Mouse (Mus musculus): Measurements from ENCODE around the gene Cog5. TPM values are rescaled to one million over a fixed set of nuclear protein-coding genes. Genes with fewer than 3 reads are reported as not detected.
A peak's percentile ranks its signal among the peaks of the same experiment; 100 is the strongest.

Cog5 gene
- polyA plus RNA-seq, 1 experiment from 2014 or later = 35.6 TPM

DNA sequence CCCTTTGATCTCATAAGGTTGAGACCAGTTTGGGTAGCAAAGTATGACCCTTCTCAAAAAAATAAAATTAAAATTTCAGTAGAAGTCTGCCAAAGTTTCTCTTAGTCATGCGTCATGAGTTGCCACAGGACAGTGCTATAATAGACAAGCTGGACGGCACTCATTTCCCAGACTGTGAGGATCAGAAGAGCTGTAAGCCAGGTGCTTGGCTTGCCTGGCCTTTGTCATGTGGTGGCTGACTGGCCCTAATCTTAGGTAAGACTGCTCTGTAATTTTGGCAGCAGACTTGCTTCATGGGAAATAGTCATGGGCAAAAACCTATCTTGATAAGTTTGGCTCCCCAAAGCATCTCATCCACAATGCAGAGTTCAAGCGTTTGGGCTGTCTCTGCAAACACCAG is 191.4 kb downstream of the Cog5 start:
- H3K27ac ChIP-seq (replicated peaks; ENCODE audit: low read depth, low read length) = no peak overlapping the region
- H3K9me3 ChIP-seq (ENCODE audit: control insufficient read depth, low read length) = no peaks in the 10 kb centered on the region
- no peak for ATAC-seq (ENCODE audit: low FRiP score, low TSS enrichment)
- no peaks in the 10 kb centered on the region for H3K27me3 ChIP-seq (ENCODE audit: control insufficient read depth, insufficient read depth, low read length)
- DNase-seq = no peak
- H3K36me3 ChIP-seq (ENCODE audit: control insufficient read depth, insufficient read depth, low read length) = no peaks in the 10 kb centered on the region; the same call in 1 of the 2 replicates
- no peak overlapping the region for H3K4me3 ChIP-seq (replicated peaks; ENCODE audit: low read depth, low read length)
- 95% methylated on average over 3 of the region's 3 CpGs for WGBS
- H3K9ac ChIP-seq (replicated peaks; ENCODE audit: low read length) = no peak overlapping the region
- no peaks in the 10 kb centered on the region for H3K4me1 ChIP-seq (ENCODE audit: control insufficient read depth, insufficient read depth, low read length)
- no peak overlapping the region for H3K4me2 ChIP-seq (ENCODE audit: low read length)

DNA sequence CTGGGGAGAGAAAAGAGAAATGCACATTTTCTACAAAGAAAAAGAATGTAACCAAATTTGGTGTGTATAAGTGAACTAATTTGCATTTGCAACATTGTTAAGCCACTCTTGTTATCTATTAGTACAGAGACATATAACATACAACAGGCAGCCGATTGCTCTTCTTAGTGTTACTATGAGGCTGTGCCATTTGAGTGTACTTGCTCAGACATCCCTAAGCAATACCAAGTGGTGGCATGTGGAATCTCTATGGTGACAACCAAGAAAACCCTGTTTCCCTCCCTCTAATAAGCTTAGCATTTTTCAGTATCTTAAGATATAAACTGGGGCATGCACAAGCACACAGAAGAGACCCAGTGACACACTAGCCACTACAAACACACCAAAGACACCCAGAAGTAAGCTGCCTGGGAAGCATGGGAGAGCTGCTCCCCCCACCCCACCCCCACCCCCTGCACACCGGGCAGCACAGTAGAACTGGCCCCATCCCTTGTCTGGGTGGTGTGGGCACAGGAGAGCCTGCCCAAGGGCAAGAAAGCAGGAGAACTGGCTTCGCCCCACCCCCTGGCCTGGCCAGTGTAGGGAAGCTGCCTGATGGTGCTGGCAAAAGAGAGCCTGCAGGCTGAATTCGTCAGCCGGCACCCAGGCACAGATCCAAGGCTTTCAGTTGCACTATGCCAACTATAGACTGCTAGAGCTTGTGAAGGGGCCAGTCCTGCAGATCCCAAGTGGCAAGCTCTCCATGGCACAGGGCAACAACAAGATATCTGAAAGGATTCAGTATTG is 194.2 kb downstream of the Cog5 start:
- Histone ChIP-seq H3K4me2 (ENCODE audit: low read length) (no peak overlapping the region), H3K4me1 (ENCODE audit: control insufficient read depth, insufficient read depth, low read length) (no peaks in the 10 kb centered on the region), H3K9ac (replicated peaks; ENCODE audit: low read length) (no peak overlapping the region), H3K9me3 (ENCODE audit: control insufficient read depth, low read length) (no peaks in the 10 kb centered on the region), H3K4me3 (replicated peaks; ENCODE audit: low read depth, low read length) (no peak overlapping the region), H3K27me3 (ENCODE audit: control insufficient read depth, insufficient read depth, low read length) (no peaks in the 10 kb centered on the region), H3K36me3 (ENCODE audit: control insufficient read depth, insufficient read depth, low read length) (no peaks in the 10 kb centered on the region), H3K27ac (replicated peaks; ENCODE audit: low read depth, low read length) (no peak overlapping the region)
- DNase-seq = peak; percentile 39
- WGBS = 81% methylated on average over 5 of the region's 5 CpGs
- ATAC-seq (ENCODE audit: low FRiP score, low TSS enrichment) = peak; percentile 57

DNA sequence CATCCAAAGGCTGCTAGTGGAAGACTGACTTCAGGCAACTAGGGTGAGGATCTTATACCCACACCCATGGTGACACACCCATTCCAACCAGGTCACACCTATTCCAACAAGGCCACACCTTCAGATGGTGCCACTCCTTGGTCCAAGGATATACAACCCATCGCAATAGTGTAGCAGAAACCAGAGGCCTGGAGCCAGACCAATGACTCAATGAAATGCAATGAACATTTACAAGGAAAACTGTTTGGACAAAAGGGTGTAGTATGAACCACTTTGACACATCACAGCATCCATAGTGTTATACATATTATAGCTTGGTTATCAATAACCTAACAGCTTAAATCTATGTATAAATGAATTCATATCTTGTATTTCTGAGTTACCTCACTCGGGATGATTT is 194.9 kb downstream of the Cog5 start:
- DNase-seq = no peak
- no peaks in the 10 kb centered on the region for H3K9me3 ChIP-seq (ENCODE audit: control insufficient read depth, low read length)

DNA sequence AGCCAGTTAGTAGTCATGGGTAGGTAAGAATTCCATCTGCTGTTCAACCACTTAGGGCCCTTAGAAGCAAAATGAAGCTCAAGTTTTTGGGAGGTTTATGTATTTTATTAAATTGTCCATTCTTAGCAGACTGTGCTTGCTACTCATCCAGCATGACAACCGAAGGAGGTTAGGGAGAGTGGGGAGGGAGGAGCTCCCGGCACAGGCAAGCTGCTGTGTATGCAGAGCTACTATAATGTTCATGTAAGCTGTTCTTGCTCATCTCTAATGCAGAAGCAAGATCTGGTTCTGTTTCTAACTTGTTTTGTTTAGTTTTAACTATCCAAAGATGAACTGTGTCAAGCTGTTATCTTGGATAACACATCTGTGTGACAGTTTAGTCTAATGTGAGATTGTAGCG is 199.4 kb downstream of the Cog5 start:
- no peak overlapping the region for H3K4me3 ChIP-seq (replicated peaks; ENCODE audit: low read depth, low read length)
- no peak for ATAC-seq (ENCODE audit: low FRiP score, low TSS enrichment)
- no peak overlapping the region for H3K4me2 ChIP-seq (ENCODE audit: low read length)
- H3K27ac ChIP-seq (replicated peaks; ENCODE audit: low read depth, low read length) = no peak overlapping the region
- no peaks in the 10 kb centered on the region for H3K36me3 ChIP-seq (ENCODE audit: control insufficient read depth, insufficient read depth, low read length)
- no peak for DNase-seq
- WGBS = 89% methylated on average over 3 of the region's 3 CpGs
- H3K9ac ChIP-seq (replicated peaks; ENCODE audit: low read length) = no peak overlapping the region
- H3K27me3 ChIP-seq (ENCODE audit: control insufficient read depth, insufficient read depth, low read length) = no peaks in the 10 kb centered on the region
- H3K9me3 ChIP-seq (ENCODE audit: control insufficient read depth, low read length) = no peaks in the 10 kb centered on the region
- no peaks in the 10 kb centered on the region for H3K4me1 ChIP-seq (ENCODE audit: control insufficient read depth, insufficient read depth, low read length)

More for the DNA sequence above, 194.9 kb downstream of the Cog5 start:
- Histone ChIP-seq H3K4me2 (ENCODE audit: low read length) (no peak overlapping the region), H3K4me3 (replicated peaks; ENCODE audit: low read depth, low read length) (no peak overlapping the region), H3K4me1 (ENCODE audit: control insufficient read depth, insufficient read depth, low read length) (no peaks in the 10 kb centered on the region), H3K27me3 (ENCODE audit: control insufficient read depth, insufficient read depth, low read length) (no peaks in the 10 kb centered on the region), H3K36me3 (ENCODE audit: control insufficient read depth, insufficient read depth, low read length) (no peaks in the 10 kb centered on the region), H3K9ac (replicated peaks; ENCODE audit: low read length) (no peak overlapping the region), H3K27ac (replicated peaks; ENCODE audit: low read depth, low read length) (no peak overlapping the region)
- ATAC-seq (ENCODE audit: low FRiP score, low TSS enrichment) = no peak
- 98% methylated on average over 2 of the region's 2 CpGs for WGBS

DNA sequence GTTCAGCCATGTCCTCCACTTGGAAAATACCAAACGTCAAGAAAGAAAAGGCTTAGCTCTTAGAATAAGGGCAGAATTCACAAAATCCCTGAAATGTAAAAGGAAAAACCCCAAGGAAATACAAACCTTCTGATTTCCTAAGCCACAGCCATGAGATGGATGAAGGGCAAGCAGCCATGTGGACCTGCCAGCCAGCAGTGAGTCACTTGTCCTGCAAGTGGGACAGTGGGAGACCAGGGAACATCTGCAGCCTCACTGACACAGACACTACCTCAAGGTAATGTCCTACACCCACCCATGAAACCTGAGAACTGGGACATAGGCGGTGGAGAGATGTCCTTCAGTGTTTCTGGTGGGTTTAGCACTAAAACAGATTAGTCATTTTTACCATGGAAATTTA is 200.1 kb downstream of the Cog5 start:
- Histone ChIP-seq H3K4me1 (ENCODE audit: control insufficient read depth, insufficient read depth, low read length) (no peaks in the 10 kb centered on the region), H3K36me3 (ENCODE audit: control insufficient read depth, insufficient read depth, low read length) (no peaks in the 10 kb centered on the region), H3K9ac (replicated peaks; ENCODE audit: low read length) (no peak overlapping the region), H3K9me3 (ENCODE audit: control insufficient read depth, low read length) (no peaks in the 10 kb centered on the region), H3K27ac (replicated peaks; ENCODE audit: low read depth, low read length) (no peak overlapping the region), H3K4me3 (replicated peaks; ENCODE audit: low read depth, low read length) (no peak overlapping the region), H3K4me2 (ENCODE audit: low read length) (no peak overlapping the region), H3K27me3 (ENCODE audit: control insufficient read depth, insufficient read depth, low read length) (no peaks in the 10 kb centered on the region)
- 90% methylated on average over 2 of the region's 2 CpGs for WGBS
- DNase-seq = no peak
- ATAC-seq (ENCODE audit: low FRiP score, low TSS enrichment) = no peak

DNA sequence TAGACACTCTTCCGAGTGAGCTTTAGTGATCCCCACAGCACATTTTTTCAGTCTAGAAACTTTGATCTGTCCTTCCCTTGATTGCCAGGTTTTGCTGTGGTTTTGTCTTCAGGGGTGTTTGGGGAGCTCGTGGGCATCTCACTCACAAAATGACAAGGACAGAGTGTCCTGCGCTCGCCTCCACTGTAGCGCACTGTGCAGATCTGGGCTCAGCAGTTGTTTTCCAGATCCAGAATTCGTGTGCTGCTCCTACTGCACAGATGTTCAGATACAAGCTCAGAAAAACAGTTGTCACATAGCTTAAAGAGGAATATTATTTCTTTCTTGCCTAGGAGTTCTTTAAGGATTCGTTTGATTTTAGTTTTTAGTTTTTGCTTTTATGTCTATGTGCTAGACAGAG is 203.1 kb downstream of the Cog5 start:
- H3K9ac ChIP-seq (replicated peaks; ENCODE audit: low read length) = no peak overlapping the region
- no peaks in the 10 kb centered on the region for H3K27me3 ChIP-seq (ENCODE audit: control insufficient read depth, insufficient read depth, low read length)
- H3K4me1 ChIP-seq (ENCODE audit: control insufficient read depth, insufficient read depth, low read length) = no peaks in the 10 kb centered on the region
- 89% methylated on average over 7 of the region's 7 CpGs for WGBS
- H3K9me3 ChIP-seq (ENCODE audit: control insufficient read depth, low read length) = no peaks in the 10 kb centered on the region
- no peak for ATAC-seq (ENCODE audit: low FRiP score, low TSS enrichment)
- DNase-seq = no peak
- H3K36me3 ChIP-seq (ENCODE audit: control insufficient read depth, insufficient read depth, low read length) = no peaks in the 10 kb centered on the region
- H3K27ac ChIP-seq (replicated peaks; ENCODE audit: low read depth, low read length) = no peak overlapping the region
- H3K4me3 ChIP-seq (replicated peaks; ENCODE audit: low read depth, low read length) = no peak overlapping the region
- no peak overlapping the region for H3K4me2 ChIP-seq (ENCODE audit: low read length)

DNA sequence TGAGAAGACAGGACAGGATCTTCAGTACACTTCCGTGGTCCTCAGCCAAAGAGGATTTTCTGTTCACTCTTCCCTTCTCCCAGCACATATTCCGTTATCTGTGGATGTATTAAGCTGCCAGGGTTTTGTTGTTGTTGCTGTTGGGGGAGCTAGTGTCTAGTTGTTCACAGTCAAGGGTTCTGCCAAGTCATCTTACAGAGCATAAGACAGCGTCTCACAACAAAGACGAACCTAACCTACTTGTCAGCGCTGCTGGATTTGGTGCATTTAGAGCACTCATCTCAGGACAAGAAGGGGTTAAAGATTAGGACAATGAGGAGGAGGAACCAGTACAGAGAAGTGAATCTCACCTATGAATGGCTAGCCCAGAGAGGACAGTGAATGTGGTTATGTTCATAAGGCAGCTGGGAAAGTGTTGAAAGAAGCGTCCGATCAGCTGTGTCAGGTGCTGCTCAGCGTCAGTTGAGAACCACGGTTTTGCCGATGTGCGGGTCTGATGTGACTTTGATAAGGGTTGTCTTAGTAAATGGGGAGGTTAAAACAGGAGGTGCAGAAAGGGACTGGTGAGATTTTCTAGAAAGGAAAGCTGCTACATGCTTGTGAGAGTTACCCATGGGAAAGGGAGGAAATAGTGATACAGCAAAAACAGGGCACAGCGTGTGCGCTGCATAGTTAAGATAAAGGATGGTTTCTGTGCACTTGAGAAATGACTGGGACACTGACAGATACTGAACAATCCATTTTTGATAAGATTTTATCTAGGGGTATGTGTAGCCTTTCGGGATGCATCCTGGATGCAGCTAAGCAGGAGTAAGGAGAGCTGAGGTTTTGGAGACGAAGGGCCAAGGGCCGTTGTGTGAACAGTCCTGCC is 208.2 kb downstream of the Cog5 start:
- H3K9ac ChIP-seq (replicated peaks; ENCODE audit: low read length) = no peak overlapping the region
- no peaks in the 10 kb centered on the region for H3K27me3 ChIP-seq (ENCODE audit: control insufficient read depth, insufficient read depth, low read length)
- 88% methylated on average over 16 of the region's 16 CpGs for WGBS
- no peaks in the 10 kb centered on the region for H3K36me3 ChIP-seq (ENCODE audit: control insufficient read depth, insufficient read depth, low read length)
- no peak for DNase-seq
- no peak for ATAC-seq (ENCODE audit: low FRiP score, low TSS enrichment)
- H3K4me3 ChIP-seq (replicated peaks; ENCODE audit: low read depth, low read length) = no peak overlapping the region
- no peaks in the 10 kb centered on the region for H3K4me1 ChIP-seq (ENCODE audit: control insufficient read depth, insufficient read depth, low read length)
- H3K4me2 ChIP-seq (ENCODE audit: low read length) = no peak overlapping the region
- no peaks in the 10 kb centered on the region for H3K9me3 ChIP-seq (ENCODE audit: control insufficient read depth, low read length)
- no peak overlapping the region for H3K27ac ChIP-seq (replicated peaks; ENCODE audit: low read depth, low read length)

DNA sequence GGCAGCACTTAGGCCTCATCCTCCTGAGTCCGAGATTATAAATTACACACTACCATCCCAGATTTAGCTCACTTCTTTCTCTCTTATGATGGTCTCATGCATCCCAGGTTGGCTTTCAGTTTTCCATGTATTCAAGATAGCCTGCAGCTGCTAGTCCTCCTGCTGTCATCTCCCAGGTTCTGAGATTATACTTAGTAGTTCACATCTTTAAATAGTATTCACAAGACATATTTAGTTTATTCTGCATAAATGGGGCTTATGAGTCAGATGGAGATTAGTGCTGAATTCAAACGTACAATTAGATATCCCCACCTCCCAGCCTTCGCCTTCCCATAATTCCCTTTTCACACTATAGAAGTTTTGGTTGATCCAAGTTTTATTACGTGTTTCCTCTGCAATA is 222.1 kb downstream of the Cog5 start:
- Histone ChIP-seq H3K27me3 (ENCODE audit: control insufficient read depth, insufficient read depth, low read length) (no peaks in the 10 kb centered on the region), H3K4me2 (ENCODE audit: low read length) (no peak overlapping the region), H3K4me1 (ENCODE audit: control insufficient read depth, insufficient read depth, low read length) (no peaks in the 10 kb centered on the region), H3K9ac (replicated peaks; ENCODE audit: low read length) (no peak overlapping the region), H3K4me3 (replicated peaks; ENCODE audit: low read depth, low read length) (no peak overlapping the region), H3K27ac (replicated peaks; ENCODE audit: low read depth, low read length) (no peak overlapping the region), H3K36me3 (ENCODE audit: control insufficient read depth, insufficient read depth, low read length) (no peaks in the 10 kb centered on the region), H3K9me3 (ENCODE audit: control insufficient read depth, low read length) (no peaks in the 10 kb centered on the region)
- WGBS = 82% methylated on average over 4 of the region's 4 CpGs
- DNase-seq (no peak), ATAC-seq (ENCODE audit: low FRiP score, low TSS enrichment) (no peak)
